Mouse (Mus musculus) forebrain, embryonic 14.5 days (tissue): ENCODE data around the gene Hrh2. TPM values are rescaled to one million over a fixed set of nuclear protein-coding genes. Genes with fewer than 3 reads are reported as not detected.

Experiments used
- ATAC-seq: fragments of 200-750 bp; cut with Nextera tagmentation; 2 replicates; pipeline ENCODE4 v1.8.0; 2017; ENCODE audit warnings: mild to moderate bottlenecking, moderate library complexity
- DNase-seq: peaks from one replicate; pipeline ENCODE4 v3.0.0-alpha.2; 2015; ENCODE audit warnings: low spot score
- H3K27ac ChIP-seq: fragments of 300-500 bp; sonication (generic); 2 replicates; pipeline ENCODE4 v1.5.1; 2014; ENCODE audit warnings: low read depth, mild to moderate bottlenecking, control low read depth, low read length, moderate library complexity
- H3K27me3 ChIP-seq: fragments of 300-500 bp; sonication (generic); replicated peaks from 2 replicates; pipeline ENCODE4 v1.6.1; 2014; ENCODE audit warnings: low read length, control low read depth, mixed read lengths; ENCODE audit not compliant: control insufficient read depth, insufficient read depth
- H3K36me3 ChIP-seq: fragments of 300-500 bp; sonication (generic); 2 replicates; pipeline ENCODE4 v1.6.1; 2014; ENCODE audit warnings: low read length, control low read depth; ENCODE audit not compliant: control insufficient read depth, insufficient read depth
- H3K4me1 ChIP-seq: fragments of 300-500 bp; sonication (generic); 2 replicates; pipeline ENCODE4 v1.6.1; 2014; ENCODE audit warnings: antibody characterized with exemption, low read length, control low read depth; ENCODE audit not compliant: control insufficient read depth, insufficient read depth
- H3K4me2 ChIP-seq: fragments of 300-500 bp; sonication (generic); 2 replicates; pipeline ENCODE4 v1.6.1; 2014; ENCODE audit warnings: mild to moderate bottlenecking, control low read depth, low read length
- H3K4me3 ChIP-seq: fragments of 300-500 bp; sonication (generic); 2 replicates; pipeline ENCODE4 v1.5.1; 2014; ENCODE audit warnings: low read depth, low read length, control low read depth
- H3K9ac ChIP-seq: fragments of 300-500 bp; sonication (generic); 2 replicates; pipeline ENCODE4 v1.6.1; 2014; ENCODE audit warnings: mild to moderate bottlenecking, low read length, control low read depth, moderate library complexity
- H3K9me3 ChIP-seq: fragments of 300-500 bp; sonication (generic); replicated peaks from 2 replicates; pipeline ENCODE4 v1.6.1; 2016; ENCODE audit warnings: low read length, control low read depth, mixed read lengths; ENCODE audit not compliant: control insufficient read depth
- WGBS: fragments of 180-500 bp; shearing (Covaris S2); extraction: QIAGEN DNeasy Blood & Tissue Kit; methylation state at CpG from one replicate; pipeline ENCODE4 v1.1.7; 2014; 5-methylcytosine and 5-hydroxymethylcytosine counted together
- polyA plus RNA-seq: library from polyadenylated mRNA; unstranded; fragments of >200 nt; fragmentation: Nextera tagmentation; extraction: Ambion mirVana; gene quantifications from 2 replicates; pipeline ENCODE4 v1.2.1, GENCODE M21; 2014

Hrh2 gene
- polyA plus RNA-seq, 1 experiment from 2014 or later, result 0.48 TPM

- Histone ChIP-seq H3K4me3 (no peak overlapping the region), H3K27ac (no peak overlapping the region), H3K4me1 (no peaks in the 10 kb centered on the region), H3K9ac (no peak overlapping the region), H3K4me2 (no peak overlapping the region), H3K9me3 (no peaks in the 10 kb centered on the region), H3K27me3 (no peaks in the 10 kb centered on the region), H3K36me3 (no peaks in the 10 kb centered on the region)
- WGBS, result 88% methylated on average over 3 of the region's 3 CpGs
- DNase-seq (no peak), ATAC-seq (no peak)
These were observed 12.0 kb upstream of the Hrh2 start for GRCm38 (mm10) chr13:54179971-54180370.

- ATAC-seq (no peak), DNase-seq (no peak)
- WGBS, result 59% methylated on average over 3 of the region's 3 CpGs
- Histone ChIP-seq H3K9me3 (no peaks in the 10 kb centered on the region), H3K9ac (no peak overlapping the region), H3K27ac (no peak overlapping the region), H3K4me2 (no peak overlapping the region), H3K27me3 (no peaks in the 10 kb centered on the region), H3K36me3 (no peaks in the 10 kb centered on the region), H3K4me3 (no peak overlapping the region), H3K4me1 (no peaks in the 10 kb centered on the region)
These were observed 11.5 kb upstream of the Hrh2 start for GRCm38 (mm10) chr13:54180461-54180860.

GRCm38 (mm10) chr13:54181318-54181717 is 10.6 kb upstream of the Hrh2 start:
- Histone ChIP-seq H3K27me3 (no peaks in the 10 kb centered on the region), H3K4me2 (no peak overlapping the region), H3K36me3 (no peaks in the 10 kb centered on the region), H3K4me1 (no peaks in the 10 kb centered on the region), H3K27ac (no peak overlapping the region), H3K9me3 (no peaks in the 10 kb centered on the region), H3K4me3 (no peak overlapping the region), H3K9ac (no peak overlapping the region)
- no peak for ATAC-seq
- DNase-seq, result no peak
- 88% methylated on average over 6 of the region's 6 CpGs for WGBS

- Histone ChIP-seq H3K9me3 (no peaks in the 10 kb centered on the region), H3K4me3 (no peak overlapping the region), H3K4me1 (no peaks in the 10 kb centered on the region), H3K36me3 (no peaks in the 10 kb centered on the region), H3K9ac (no peak overlapping the region), H3K27me3 (no peaks in the 10 kb centered on the region), H3K4me2 (no peak overlapping the region), H3K27ac (no peak overlapping the region)
- DNase-seq (no peak), ATAC-seq (no peak)
- 87% methylated on average over 4 of the region's 4 CpGs for WGBS
These were observed 10.0 kb upstream of the Hrh2 start for GRCm38 (mm10) chr13:54181947-54182346.

- no peaks in the 10 kb centered on the region for H3K27me3 ChIP-seq
- 77% methylated on average over 5 of the region's 5 CpGs for WGBS
- no peak overlapping the region for H3K4me3 ChIP-seq
- no peak overlapping the region for H3K4me2 ChIP-seq
- ATAC-seq (no peak), DNase-seq (no peak)
- H3K36me3 ChIP-seq, result no peaks in the 10 kb centered on the region
- no peaks in the 10 kb centered on the region for H3K4me1 ChIP-seq
- H3K9ac ChIP-seq, result no peak overlapping the region
- no peak overlapping the region for H3K27ac ChIP-seq
- no peaks in the 10 kb centered on the region for H3K9me3 ChIP-seq
These were observed 5.5 kb upstream of the Hrh2 start for GRCm38 (mm10) chr13:54186394-54186793.

GRCm38 (mm10) chr13:54188190-54188706 is 3.7 kb upstream of the Hrh2 start:
- no peak for DNase-seq
- 89% methylated on average over 7 of the region's 7 CpGs for WGBS
- no peaks in the 10 kb centered on the region for H3K9me3 ChIP-seq

GRCm38 (mm10) chr13:54189896-54190295 is 2.0 kb upstream of the Hrh2 start:
- H3K4me2 ChIP-seq, result no peak overlapping the region
- H3K4me3 ChIP-seq, result no peak overlapping the region
- 89% methylated on average over 14 of the region's 14 CpGs for WGBS
- H3K27ac ChIP-seq, result no peak overlapping the region
- H3K27me3 ChIP-seq, result 0 out of 2 replicates have a peak, but pooled peaks cover 11% of the 10 kb centered on the region
- DNase-seq (no peak), ATAC-seq (no peak)
- no peaks in the 10 kb centered on the region for H3K36me3 ChIP-seq
- H3K9me3 ChIP-seq, result no peaks in the 10 kb centered on the region
- H3K9ac ChIP-seq, result no peak overlapping the region
- no peaks in the 10 kb centered on the region for H3K4me1 ChIP-seq

More at GRCm38 (mm10) chr13:54188190-54188706, 3.7 kb upstream of the Hrh2 start:
- Histone ChIP-seq H3K27me3 (0 out of 2 replicates have a peak, but pooled peaks cover 8% of the 10 kb centered on the region), H3K4me3 (no peak overlapping the region), H3K4me2 (no peak overlapping the region), H3K27ac (no peak overlapping the region), H3K4me1 (no peaks in the 10 kb centered on the region), H3K9ac (no peak overlapping the region), H3K36me3 (no peaks in the 10 kb centered on the region)
- ATAC-seq, result no peak

GRCm38 (mm10) chr13:54191181-54191580 is 748 bp upstream of the Hrh2 start:
- H3K4me3 ChIP-seq, result no peak overlapping the region
- no peaks in the 10 kb centered on the region for H3K36me3 ChIP-seq
- DNase-seq (no peak), ATAC-seq (no peak)
- no peak overlapping the region for H3K27ac ChIP-seq
- H3K4me2 ChIP-seq, result no peak overlapping the region
- H3K4me1 ChIP-seq, result no peaks in the 10 kb centered on the region
- no peaks in the 10 kb centered on the region for H3K9me3 ChIP-seq
- 74% methylated on average over 3 of the region's 3 CpGs for WGBS
- H3K27me3 ChIP-seq, result 0 out of 2 replicates have a peak, but pooled peaks cover 11% of the 10 kb centered on the region
- no peak overlapping the region for H3K9ac ChIP-seq

- Histone ChIP-seq H3K9ac (no peak overlapping the region), H3K4me3 (no peak overlapping the region), H3K27ac (no peak overlapping the region), H3K9me3 (no peaks in the 10 kb centered on the region), H3K4me1 (no peaks in the 10 kb centered on the region), H3K36me3 (no peaks in the 10 kb centered on the region), H3K27me3 (0 out of 2 replicates have a peak, but pooled peaks cover 11% of the 10 kb centered on the region), H3K4me2 (no peak overlapping the region)
- DNase-seq, result no peak
- ATAC-seq, result no peak
- 61% methylated on average over 5 of the region's 5 CpGs for WGBS
These were observed 1.7 kb downstream of the Hrh2 start for GRCm38 (mm10) chr13:54193580-54193979.
